25 mouse cellular contexts compared by ENCODE assay signal in genomic region chr6:60046825-60047224, GRCm38 (mm10).
DNase-seq lines count a peak whose midpoint lies in the region; ATAC-seq and TF ChIP-seq lines count a peak whose summit lies in the region.
"Had no signal": no experiment of that assay in that cellular context is flagged by ENCODE, and none has a peak within 500 bp of the region (broad histone marks: within the 10 kb centered on the region; RNA-seq: fewer than 3 reads in every experiment).

No protein-coding gene starts in this region.

- no peak for TF ChIP-seq RAD21 in MEL (IDR thresholded peaks at IDR 0.05; ENCODE audit: low read depth, low read length)

- no peak overlapping the region for H3K27ac ChIP-seq in heart, embryonic 10.5 days
- no peak overlapping the region for H3K27ac ChIP-seq in heart, embryonic 15.5 days
- H3K27ac ChIP-seq in MEL (ENCODE audit: control insufficient read depth, low read depth, low read length) = peak overlapping the region; percentile 80
- no peak overlapping the region for H3K27ac ChIP-seq in hindbrain, embryonic 16.5 days (ENCODE audit: low read depth, low read length)
- H3K27ac ChIP-seq: forebrain, embryonic 10.5 days; forebrain, embryonic 13.5 days; hindbrain, embryonic 14.5 days had no signal

- no peak for TF ChIP-seq CTCF in MEL (IDR thresholded peaks at IDR 0.05 in 2 of 3, conservative IDR thresholded peaks at IDR 0.05 in 1 of 3; ENCODE audit: control insufficient read depth in 1 of 3, insufficient read depth in 1 of 3, low read depth in 2 of 3, low read length in 3 of 3, poor library complexity in 1 of 3, severe bottlenecking in 1 of 3)

- TF ChIP-seq POLR2A in MEL (IDR thresholded peaks at IDR 0.05; ENCODE audit: control insufficient read depth in 1 of 2, insufficient read depth in 1 of 2, low read depth in 1 of 2, low read length in 2 of 2, poor library complexity in 1 of 2) = no peak

- peak in 1 of 2 experiments; percentile 10; a peak in 1 of 4 replicates for TF ChIP-seq EP300 in MEL (IDR thresholded peaks at IDR 0.05; ENCODE audit: low read depth in 1 of 2, low read length in 2 of 2)

- H3K9ac ChIP-seq in heart, embryonic 15.5 days = no peak overlapping the region
- H3K9ac ChIP-seq in MEL (ENCODE audit: control insufficient read depth, low read depth, low read length, poor library complexity, severe bottlenecking) = no peak overlapping the region
- H3K9ac ChIP-seq in hindbrain, embryonic 16.5 days (ENCODE audit: low read depth, low read length) = no peak overlapping the region
- H3K9ac ChIP-seq: forebrain, embryonic 13.5 days; hindbrain, embryonic 14.5 days had no signal

- 0 out of 2 replicates have a peak, but pooled peaks cover 3% of the 10 kb centered on the region for H3K9me3 ChIP-seq in heart, embryonic 10.5 days
- no peaks in the 10 kb centered on the region for H3K9me3 ChIP-seq in heart, embryonic 15.5 days (replicated peaks)
- no peaks in the 10 kb centered on the region; the same call in 1 of the 2 replicates for H3K9me3 ChIP-seq in MEL (replicated peaks; ENCODE audit: insufficient read depth, low read length)
- H3K9me3 ChIP-seq in hindbrain, embryonic 16.5 days (ENCODE audit: control insufficient read depth, low read length) = no peaks in the 10 kb centered on the region
- H3K9me3 ChIP-seq: forebrain, embryonic 13.5 days had no signal

- H3K27me3 ChIP-seq in heart, embryonic 10.5 days (ENCODE audit: insufficient read depth, poor library complexity, severe bottlenecking) = no peaks in the 10 kb centered on the region
- H3K27me3 ChIP-seq in heart, embryonic 15.5 days = no peaks in the 10 kb centered on the region
- H3K27me3 ChIP-seq in MEL (ENCODE audit: control insufficient read depth in 1 of 2, insufficient read depth in 2 of 2, low read length in 2 of 2) = no peaks in the 10 kb centered on the region
- no peaks in the 10 kb centered on the region for H3K27me3 ChIP-seq in hindbrain, embryonic 16.5 days (replicated peaks; ENCODE audit: control insufficient read depth, insufficient read depth, low read length)
- H3K27me3 ChIP-seq: CH12.LX; forebrain, embryonic 13.5 days had no signal

- whole genome bisulfite sequencing in heart, embryonic 10.5 days = 29% methylated on average over 2 of the region's 2 CpGs
- WGBS in heart, embryonic 15.5 days = 51% methylated on average over 2 of the region's 2 CpGs
- 63% methylated on average over 2 of the region's 2 CpGs for WGBS in hindbrain, embryonic 16.5 days

- no peak overlapping the region for H3K4me3 ChIP-seq in heart, embryonic 10.5 days
- H3K4me3 ChIP-seq in heart, embryonic 15.5 days = no peak overlapping the region
- no peak overlapping the region for H3K4me3 ChIP-seq in MEL (ENCODE audit: control insufficient read depth in 1 of 2, insufficient read depth in 1 of 2, low read depth in 2 of 2, low read length in 2 of 2)
- H3K4me3 ChIP-seq in hindbrain, embryonic 16.5 days (ENCODE audit: low read length) = no peak overlapping the region
- H3K4me3 ChIP-seq: forebrain, embryonic 10.5 days; forebrain, embryonic 13.5 days had no signal

- intact Hi-C loops in heart, postnatal 14 days (cut with DNase I) = loop anchor here (10.0 kb wide), 1 partner anchor 212 kb away; no protein-coding TSS in a partner anchor

- no peaks in the 10 kb centered on the region for H3K79me2 ChIP-seq in MEL (ENCODE audit: control insufficient read depth, insufficient read depth, low read length, poor library complexity)

- DNase-seq in heart, embryonic 10.5 days (ENCODE audit: low spot score) = peak; percentile 76
- no peak for DNase-seq in heart, postnatal 14 days
- no peak for DNase-seq in heart, adult 9 months (ENCODE audit: low spot score in 2 of 2)
- DNase-seq in MEL (ENCODE audit: low read depth, low spot score) (peak; percentile 48), ZHBTc4 (ENCODE audit: low read depth, low spot score) (peak; percentile 1)
- DNase-seq: adrenal gland, postnatal 10 days; adrenal gland, postnatal 36 days; B cell, adult 2 months; cerebellum, adult 11 months; cerebellum, adult 2 months; cerebellum, adult 9-11 months; cerebellum, postnatal 25 days; gastrocnemius, postnatal 10 days; gastrocnemius, postnatal 36 days; heart, postnatal 36 days; kidney, adult 2 months had no signal

- no peaks in the 10 kb centered on the region for H3K4me1 ChIP-seq in heart, embryonic 10.5 days
- H3K4me1 ChIP-seq in heart, embryonic 15.5 days (replicated peaks) = no peaks in the 10 kb centered on the region
- H3K4me1 ChIP-seq in MEL (ENCODE audit: control insufficient read depth in 1 of 2, insufficient read depth in 2 of 2, low read length in 2 of 2) = peaks cover 14% of the 10 kb centered on the region in 2 experiments
- no peaks in the 10 kb centered on the region for H3K4me1 ChIP-seq in hindbrain, embryonic 16.5 days (ENCODE audit: control insufficient read depth, insufficient read depth, low read depth, low read length)
- H3K4me1 ChIP-seq: forebrain, embryonic 10.5 days; forebrain, embryonic 13.5 days had no signal

- no peak overlapping the region for H3K4me2 ChIP-seq in heart, embryonic 15.5 days
- no peak overlapping the region for H3K4me2 ChIP-seq in hindbrain, embryonic 16.5 days (ENCODE audit: low read length)
- H3K4me2 ChIP-seq: forebrain, embryonic 13.5 days; hindbrain, embryonic 14.5 days had no signal

- 0 out of 2 replicates have a peak, but pooled peaks have one; percentile 43 for ATAC-seq in heart, embryonic 15.5 days (replicated peaks; ENCODE audit: insufficient number of reproducible peaks, insufficient read depth, low FRiP score, low read depth)
- no peak for ATAC-seq in hindbrain, embryonic 16.5 days
- ATAC-seq: forebrain, embryonic 13.5 days; forebrain, embryonic 16.5 days; intestine, postnatal 0 days had no signal

- no peaks in the 10 kb centered on the region for H3K36me3 ChIP-seq in heart, embryonic 10.5 days
- H3K36me3 ChIP-seq in heart, embryonic 15.5 days = no peaks in the 10 kb centered on the region
- H3K36me3 ChIP-seq in MEL (ENCODE audit: control insufficient read depth in 1 of 2, insufficient read depth in 2 of 2, low read length in 2 of 2) = peaks cover 0 to 20% of the 10 kb centered on the region in 2 experiments; a peak in 2 of 4 replicates
- H3K36me3 ChIP-seq in hindbrain, embryonic 16.5 days (ENCODE audit: control insufficient read depth, insufficient read depth, low read length) = no peaks in the 10 kb centered on the region
- H3K36me3 ChIP-seq: forebrain, embryonic 10.5 days; G1E had no signal

TF ChIP-seq in MEL, 35 proteins besides CTCF, POLR2A, EP300 and RAD21:
- no peak for TF ChIP-seq BHLHE40 (IDR thresholded peaks at IDR 0.05; ENCODE audit: borderline replicate concordance, low read depth, low read length)
- peak; percentile 19; the same call in 1 of the 2 replicates for TF ChIP-seq MYB (IDR thresholded peaks at IDR 0.05; ENCODE audit: low read depth, low read length)
- TF ChIP-seq NELFE (IDR thresholded peaks at IDR 0.05; ENCODE audit: low read depth, low read length) = no peak
- no peak for TF ChIP-seq ZNF384 (IDR thresholded peaks at IDR 0.05; ENCODE audit: low read depth, low read length)
- no peak for TF ChIP-seq POLR2AphosphoS2 (IDR thresholded peaks at IDR 0.05; ENCODE audit: low read length)
- no peak for TF ChIP-seq TAL1 (IDR thresholded peaks at IDR 0.05; ENCODE audit: low read length)
- no peak for TF ChIP-seq RCOR1 (IDR thresholded peaks at IDR 0.05; ENCODE audit: low read depth, low read length)
- no peak for TF ChIP-seq ELF1 (IDR thresholded peaks at IDR 0.05; ENCODE audit: low read depth, low read length)
- TF ChIP-seq MEF2A (IDR thresholded peaks at IDR 0.05; ENCODE audit: extremely low read depth, insufficient replicate concordance, low read depth, low read length, poor library complexity, severe bottlenecking) = no peak
- no peak for TF ChIP-seq GABPA (IDR thresholded peaks at IDR 0.05; ENCODE audit: low read depth, low read length)
- no peak for TF ChIP-seq MAFK (IDR thresholded peaks at IDR 0.05; ENCODE audit: borderline replicate concordance, low read depth, low read length)
- 0 out of 2 replicates have a peak, but pooled peaks have one; percentile 33 for TF ChIP-seq MAZ (IDR thresholded peaks at IDR 0.05; ENCODE audit: low read depth, low read length)
- no peak for TF ChIP-seq TCF12 (IDR thresholded peaks at IDR 0.05; ENCODE audit: low read depth, low read length)
- TF ChIP-seq ETS1 (IDR thresholded peaks at IDR 0.05; ENCODE audit: low read depth, low read length) = 0 out of 2 replicates have a peak, but pooled peaks have one; percentile 19
- TF ChIP-seq SIN3A (IDR thresholded peaks at IDR 0.05; ENCODE audit: low read length) = no peak
- no peak for TF ChIP-seq CHD2 (IDR thresholded peaks at IDR 0.05; ENCODE audit: low read length)
- TF ChIP-seq TBP (IDR thresholded peaks at IDR 0.05; ENCODE audit: low read depth, low read length) = no peak
- TF ChIP-seq GATA1 (IDR thresholded peaks at IDR 0.05; ENCODE audit: low read depth, low read length) = peak; percentile 23; the same call in 1 of the 2 replicates
- TF ChIP-seq NRF1 (IDR thresholded peaks at IDR 0.05; ENCODE audit: insufficient read depth, low read depth, low read length, poor library complexity, severe bottlenecking) = no peak

Comparison
In these comparisons a context has a peak if more than half of its experiments do, and no peak if none do; other contexts are left out.
1. DNase-seq: peak in heart, embryonic 10.5 days (single experiment), MEL (single experiment) and ZHBTc4 (single experiment); none in heart, postnatal 14 days (0 of 2) and heart, adult 9 months (0 of 2).